Mouse (Mus musculus) lung, postnatal 25 days (tissue): ENCODE measurements at regions not wholly inside any gene's neighbourhood (a gene's known extent, or its start where the extent isn't known, plus 50 kb on each side); places are given as distances from the start of the nearest gene placed in this dataset.

ENCODE experiments used
- DNase-seq: peaks from one replicate; pipeline ENCODE4 v3.0.0; 2022; ENCODE audit warnings: low spot score

GRCm38 (mm10) chr7:68686396-68687139 lies 62.5 kb downstream of the Arrdc4 start:
- DNase-seq: no peak

- DNase-seq: peak; percentile 5
Measured at GRCm38 (mm10) chr7:68682929-68683643, 66.0 kb downstream of the Arrdc4 start.

GRCm38 (mm10) chr7:68682318-68682728 lies 66.7 kb downstream of the Arrdc4 start:
- DNase-seq: peak; percentile 33

GRCm38 (mm10) chr7:68679770-68680169 lies 69.3 kb downstream of the Arrdc4 start:
- DNase-seq: no peak

GRCm38 (mm10) chr7:68667790-68668732 lies 81.0 kb downstream of the Arrdc4 start:
- DNase-seq: peak; percentile 40

GRCm38 (mm10) chr7:68667215-68667614 lies 81.8 kb downstream of the Arrdc4 start:
- peak; percentile 21 for DNase-seq

GRCm38 (mm10) chr7:68656354-68656753 lies 92.7 kb downstream of the Arrdc4 start:
- no peak for DNase-seq

- DNase-seq: no peak
Measured at GRCm38 (mm10) chr7:68653534-68653933, 95.5 kb downstream of the Arrdc4 start.

GRCm38 (mm10) chr7:68651418-68651817 lies 97.6 kb downstream of the Arrdc4 start:
- DNase-seq: peak; percentile 11

- no peak for DNase-seq
Measured at GRCm38 (mm10) chr7:68637556-68638215, 111.4 kb downstream of the Arrdc4 start.

- no peak for DNase-seq
Measured at GRCm38 (mm10) chr7:68621080-68621479, 128.0 kb downstream of the Arrdc4 start.

GRCm38 (mm10) chr7:68610499-68610898 lies 138.5 kb downstream of the Arrdc4 start:
- DNase-seq: no peak

- no peak for DNase-seq
Measured at GRCm38 (mm10) chr7:68607170-68607569, 141.9 kb downstream of the Arrdc4 start.

GRCm38 (mm10) chr7:68606278-68606677 lies 142.8 kb downstream of the Arrdc4 start:
- no peak for DNase-seq

GRCm38 (mm10) chr7:68603711-68604110 lies 145.3 kb downstream of the Arrdc4 start:
- no peak for DNase-seq

GRCm38 (mm10) chr7:68602003-68602402 lies 147.0 kb downstream of the Arrdc4 start:
- DNase-seq: peak; percentile 21

- no peak for DNase-seq
Measured at GRCm38 (mm10) chr7:68594017-68594386, 155.0 kb downstream of the Arrdc4 start.

GRCm38 (mm10) chr7:68593344-68594016 lies 155.6 kb downstream of the Arrdc4 start:
- DNase-seq: no peak

- no peak for DNase-seq
Measured at GRCm38 (mm10) chr7:68582540-68583325, 166.3 kb downstream of the Arrdc4 start.

GRCm38 (mm10) chr7:68580650-68581049 lies 168.4 kb downstream of the Arrdc4 start:
- DNase-seq: peak; percentile 42
